Mouse (Mus musculus) limb, embryonic 12.5 days (tissue): ENCODE measurements around the gene Dr1. TPM values are rescaled to one million over a fixed set of nuclear protein-coding genes. Genes with fewer than 3 reads are reported as not detected.
"Not testable (repeated sequence)": the region's sequence is repeated elsewhere in the genome, so short reads cannot be mapped to it uniquely, and the experiment has no call there.

Experiments used
- ATAC-seq: fragments of 200-750 bp; cut with Nextera tagmentation; 2 replicates; pipeline ENCODE4 v1.8.0; 2017; ENCODE audit warnings: low read depth, moderate TSS enrichment; ENCODE audit not compliant: insufficient number of reproducible peaks, insufficient read depth, low FRiP score, low TSS enrichment
- H3K27ac ChIP-seq: fragments of 300-500 bp; sonication (generic); 2 replicates; pipeline ENCODE4 v1.5.1; 2016; ENCODE audit warnings: mild to moderate bottlenecking, moderate library complexity
- H3K27me3 ChIP-seq: fragments of 300-500 bp; sonication (generic); 2 replicates; pipeline ENCODE4 v1.6.1; 2016; ENCODE audit warnings: mild to moderate bottlenecking, moderate library complexity
- H3K36me3 ChIP-seq: fragments of 300-500 bp; sonication (generic); 2 replicates; pipeline ENCODE4 v1.6.1; 2016; ENCODE audit warnings: mild to moderate bottlenecking, moderate library complexity
- H3K4me1 ChIP-seq: fragments of 300-500 bp; sonication (generic); replicated peaks from 2 replicates; pipeline ENCODE4 v1.6.1; 2016
- H3K4me2 ChIP-seq: fragments of 300-500 bp; sonication (generic); 2 replicates; pipeline ENCODE4 v1.6.1; 2016; ENCODE audit warnings: mild to moderate bottlenecking, moderate library complexity
- H3K4me3 ChIP-seq: fragments of 300-500 bp; sonication (generic); replicated peaks from 2 replicates; pipeline ENCODE4 v1.5.1; 2016; ENCODE audit warnings: mild to moderate bottlenecking
- H3K9ac ChIP-seq: fragments of 300-500 bp; sonication (generic); replicated peaks from 2 replicates; pipeline ENCODE4 v1.6.1; 2016; ENCODE audit warnings: mild to moderate bottlenecking, moderate library complexity
- H3K9me3 ChIP-seq: fragments of 300-500 bp; sonication (generic); 2 replicates; pipeline ENCODE4 v1.6.1; 2016; ENCODE audit warnings: mild to moderate bottlenecking, moderate library complexity
- WGBS: fragments of 180-500 bp; shearing (Covaris S2); methylation state at CpG from one replicate; pipeline ENCODE4 v1.1.7; 2016; 5-methylcytosine and 5-hydroxymethylcytosine counted together
- polyA plus RNA-seq: library from polyadenylated mRNA; unstranded; fragments of >200 nt; fragmentation: Nextera tagmentation; extraction: Ambion mirVana; gene quantifications from 2 replicates; pipeline ENCODE4 v1.2.1, GENCODE M21; 2016

Gene Dr1
- 51.4 and 54.3 TPM in 2 replicates for polyA plus RNA-seq

- 3% methylated on average over 53 of the region's 55 CpGs for WGBS
- H3K4me2 ChIP-seq = peak within 1 kb of the TSS; percentile 83
- H3K27me3 ChIP-seq = no peaks in the 10 kb centered on the region
- H3K36me3 ChIP-seq = no peaks in the 10 kb centered on the region
- peak within 1 kb of the TSS; percentile 93 for H3K9ac ChIP-seq
- ATAC-seq = peak; percentile 96
- peaks cover 17% of the 10 kb centered on the region for H3K4me1 ChIP-seq
- H3K27ac ChIP-seq = peak within 1 kb of the TSS; percentile 91
- H3K4me3 ChIP-seq = peak within 1 kb of the TSS; percentile 82
- H3K9me3 ChIP-seq = no peaks in the 10 kb centered on the region
These were observed at the start of gene Dr1 for GRCm38 (mm10) chr5:108268127-108269062. Dr1 (plus strand) TSS chr5:108268897.

GRCm38 (mm10) chr5:108224077-108224476 lies 44.6 kb upstream of the Dr1 start:
- no peaks in the 10 kb centered on the region for H3K27me3 ChIP-seq
- ATAC-seq = no peak

GRCm38 (mm10) chr5:108226159-108226558 lies 42.5 kb upstream of the Dr1 start:
- Histone ChIP-seq H3K9ac (no peak overlapping the region), H3K4me2 (no peak overlapping the region), H3K9me3 (no peaks in the 10 kb centered on the region), H3K27ac (no peak overlapping the region), H3K4me1 (no peaks in the 10 kb centered on the region), H3K36me3 (no peaks in the 10 kb centered on the region), H3K4me3 (no peak overlapping the region), H3K27me3 (no peaks in the 10 kb centered on the region)
- ATAC-seq = no peak

More at GRCm38 (mm10) chr5:108224077-108224476, 44.6 kb upstream of the Dr1 start:
- Histone ChIP-seq H3K27ac (no peak overlapping the region), H3K4me2 (no peak overlapping the region), H3K36me3 (no peaks in the 10 kb centered on the region), H3K4me3 (no peak overlapping the region), H3K9me3 (no peaks in the 10 kb centered on the region), H3K4me1 (no peaks in the 10 kb centered on the region), H3K9ac (no peak overlapping the region)

- no peaks in the 10 kb centered on the region for H3K4me1 ChIP-seq
- H3K4me3 ChIP-seq = no peak overlapping the region
- WGBS = 54% methylated on average over 3 of the region's 3 CpGs
- no peak overlapping the region for H3K9ac ChIP-seq
- no peaks in the 10 kb centered on the region for H3K27me3 ChIP-seq
- H3K27ac ChIP-seq = no peak overlapping the region
- no peaks in the 10 kb centered on the region for H3K36me3 ChIP-seq
- no peak overlapping the region for H3K4me2 ChIP-seq
- no peak for ATAC-seq
- no peaks in the 10 kb centered on the region for H3K9me3 ChIP-seq
These were observed 22.4 kb upstream of the Dr1 start for GRCm38 (mm10) chr5:108246314-108246765.

GRCm38 (mm10) chr5:108250033-108250432 lies 18.7 kb upstream of the Dr1 start:
- no peak overlapping the region for H3K4me3 ChIP-seq
- 71% methylated on average over 2 of the region's 2 CpGs for WGBS
- H3K4me1 ChIP-seq = no peaks in the 10 kb centered on the region
- H3K27me3 ChIP-seq = no peaks in the 10 kb centered on the region
- H3K4me2 ChIP-seq = no peak overlapping the region
- no peaks in the 10 kb centered on the region for H3K36me3 ChIP-seq
- H3K27ac ChIP-seq = no peak overlapping the region
- H3K9ac ChIP-seq = no peak overlapping the region
- no peaks in the 10 kb centered on the region for H3K9me3 ChIP-seq
- no peak for ATAC-seq

- no peaks in the 10 kb centered on the region for H3K9me3 ChIP-seq
- no peak overlapping the region for H3K9ac ChIP-seq
- no peaks in the 10 kb centered on the region for H3K4me1 ChIP-seq
- H3K4me2 ChIP-seq = no peak overlapping the region
- H3K36me3 ChIP-seq = no peaks in the 10 kb centered on the region
- 78% methylated on average over 5 of the region's 5 CpGs for WGBS
- H3K27ac ChIP-seq = no peak overlapping the region
- no peak for ATAC-seq
- H3K4me3 ChIP-seq = no peak overlapping the region
- no peaks in the 10 kb centered on the region for H3K27me3 ChIP-seq
These were observed 13.4 kb upstream of the Dr1 start for GRCm38 (mm10) chr5:108255259-108255658.

- Histone ChIP-seq H3K9ac (no peak overlapping the region), H3K4me1 (no peaks in the 10 kb centered on the region; the same call in 1 of the 2 replicates), H3K4me3 (no peak overlapping the region), H3K4me2 (no peak overlapping the region), H3K27ac (no peak overlapping the region), H3K36me3 (no peaks in the 10 kb centered on the region), H3K27me3 (no peaks in the 10 kb centered on the region), H3K9me3 (no peaks in the 10 kb centered on the region)
- WGBS = 35% methylated on average over 4 of the region's 4 CpGs
- ATAC-seq = peak; percentile 79
These were observed 6.0 kb upstream of the Dr1 start for GRCm38 (mm10) chr5:108262722-108263121.

- H3K27me3 ChIP-seq, H3K9ac ChIP-seq, H3K4me2 ChIP-seq, H3K36me3 ChIP-seq, H3K27ac ChIP-seq, H3K9me3 ChIP-seq, H3K4me1 ChIP-seq, ATAC-seq, H3K4me3 ChIP-seq: not testable (repeated sequence)
- WGBS = 92% methylated on average over 1 of the region's 1 CpGs
These were observed 4.9 kb upstream of the Dr1 start for GRCm38 (mm10) chr5:108263785-108264184.

GRCm38 (mm10) chr5:108266990-108267389 lies 1.7 kb upstream of the Dr1 start:
- H3K9me3 ChIP-seq = no peaks in the 10 kb centered on the region
- peaks cover 17% of the 10 kb centered on the region for H3K4me1 ChIP-seq
- H3K36me3 ChIP-seq = no peaks in the 10 kb centered on the region
- no peak overlapping the region for H3K9ac ChIP-seq
- no peak overlapping the region for H3K4me2 ChIP-seq
- ATAC-seq = no peak
- no peaks in the 10 kb centered on the region for H3K27me3 ChIP-seq
- H3K4me3 ChIP-seq = no peak overlapping the region
- H3K27ac ChIP-seq = no peak overlapping the region

GRCm38 (mm10) chr5:108269063-108269810 lies 540 bp downstream of the Dr1 start:
- Histone ChIP-seq H3K27me3 (no peaks in the 10 kb centered on the region), H3K9me3 (no peaks in the 10 kb centered on the region), H3K9ac (peak overlapping the region; percentile 93), H3K4me2 (peak overlapping the region; percentile 83), H3K36me3 (peaks cover 3% of the 10 kb centered on the region; the same call in 1 of the 2 replicates), H3K4me3 (peak overlapping the region; percentile 82), H3K4me1 (peaks cover 17% of the 10 kb centered on the region), H3K27ac (peak overlapping the region; percentile 91)
- ATAC-seq = peak; percentile 69
- 0% methylated on average over 44 of the region's 44 CpGs for WGBS

GRCm38 (mm10) chr5:108269811-108270151 lies 1.1 kb downstream of the Dr1 start:
- H3K27me3 ChIP-seq = no peaks in the 10 kb centered on the region
- no peak overlapping the region for H3K27ac ChIP-seq
- H3K9ac ChIP-seq = peak overlapping the region; percentile 93
- H3K4me1 ChIP-seq = peaks cover 17% of the 10 kb centered on the region
- H3K36me3 ChIP-seq = peaks cover 4% of the 10 kb centered on the region; the same call in 1 of the 2 replicates
- peak overlapping the region; percentile 82 for H3K4me3 ChIP-seq
- no peak for ATAC-seq
- no peaks in the 10 kb centered on the region for H3K9me3 ChIP-seq
- WGBS = 15% methylated on average over 7 of the region's 7 CpGs
- peak overlapping the region; percentile 83 for H3K4me2 ChIP-seq
